Mouse (Mus musculus) ovary, adult 10 weeks (tissue): ENCODE results near the gene Gm11168. TPM values are rescaled to one million over a fixed set of nuclear protein-coding genes. Genes with fewer than 3 reads are reported as not detected.

Source experiments
- polyA plus RNA-seq: library from polyadenylated mRNA; stranded (reverse); fragments of 350-450 nt; fragmentation: Illumina TruSeq; extraction: RNeasy Lipid Tissue Mini Kit (QIAGEN cat#74804); gene quantifications from one replicate; pipeline ENCODE4 v1.2.3, GENCODE M21; 2014

Gene Gm11168
- polyA plus RNA-seq = not detected

GRCm38 (mm10) chr9:3002794-3003396 is at the start of gene Gm11168:
Gene Gm11168 (plus strand): TSS chr9:3003346.

GRCm38 (mm10) chr9:3000445-3000972 is 2.6 kb upstream of the Gm11168 start, which contains the start of gene Gm10722:
Gene Gm10722 (plus strand): TSS chr9:3000922.

GRCm38 (mm10) chr9:3012733-3013279 is 9.7 kb downstream of the Gm11168 start, which contains the start of gene Gm10721:
Gene Gm10721 (plus strand): TSS chr9:3013140.

GRCm38 (mm10) chr9:3015354-3015753 is 12.2 kb downstream of the Gm11168 start, which contains the start of gene Gm10720:
Gene Gm10720 (plus strand): TSS chr9:3015654.

GRCm38 (mm10) chr9:3017108-3017507 is 14.0 kb downstream of the Gm11168 start, which contains the start of gene Gm10719:
Gene Gm10719 (plus strand): TSS chr9:3017408.

GRCm38 (mm10) chr9:3023312-3023984 is 20.3 kb downstream of the Gm11168 start, which contains the start of gene Gm10718:
Gene Gm10718 (plus strand): TSS chr9:3023547.

GRCm38 (mm10) chr9:3024912-3025467 is 21.8 kb downstream of the Gm11168 start, which contains the start of gene Gm10717:
Gene Gm10717 (plus strand): TSS chr9:3025417.

GRCm38 (mm10) chr9:3034299-3034698 is 31.2 kb downstream of the Gm11168 start, which contains the start of gene Gm17535:
Gene Gm17535 (plus strand): TSS chr9:3034599.

GRCm38 (mm10) chr9:3036577-3036976 is 33.4 kb downstream of the Gm11168 start, which contains the start of gene Gm10715:
Gene Gm10715 (plus strand): TSS chr9:3036877.

Other genes starting within 250 kb of the Gm11168 start
- gene Gm10722, start 2.4 kb upstream of the Gm11168 start, polyA plus RNA-seq = not detected
- gene Gm10721, start 9.8 kb downstream of the Gm11168 start, polyA plus RNA-seq = not detected
- gene Gm10720, start 12.3 kb downstream of the Gm11168 start, polyA plus RNA-seq = not detected
- not detected for gene Gm10719, start 14.1 kb downstream of the Gm11168 start, polyA plus RNA-seq
- gene Gm10718, start 20.2 kb downstream of the Gm11168 start, polyA plus RNA-seq = not detected
- not detected for gene Gm10717, start 22.1 kb downstream of the Gm11168 start, polyA plus RNA-seq
- gene Gm17535, start 31.3 kb downstream of the Gm11168 start, polyA plus RNA-seq = not detected
- gene Gm10715, start 33.5 kb downstream of the Gm11168 start, polyA plus RNA-seq = not detected